In the genomic region with DNA sequence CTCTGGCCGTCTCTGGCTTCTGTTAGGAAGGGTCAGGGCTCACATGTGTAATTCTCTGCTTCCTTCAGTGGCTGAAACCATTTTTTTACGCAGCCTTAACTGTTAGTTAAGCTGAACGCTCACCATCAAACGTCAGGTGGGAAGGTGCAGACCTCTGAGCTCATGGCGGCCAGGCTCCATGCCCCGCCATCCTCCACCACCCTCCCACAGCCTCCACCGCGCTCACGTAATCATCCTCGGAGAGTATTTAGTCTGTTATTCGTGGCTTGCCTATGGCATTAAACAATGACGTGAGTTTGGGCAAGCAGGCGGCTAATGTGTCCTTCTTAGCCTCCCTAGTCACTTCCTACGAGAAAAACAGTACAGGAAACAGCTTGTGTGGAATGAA, we compare ENCODE assay signal across 8 mouse cellular contexts.
A peak's percentile ranks its signal among the peaks of the same experiment; 100 is the strongest.
DNase-seq lines count a peak whose midpoint lies in the region; ATAC-seq and TF ChIP-seq lines count a peak whose summit lies in the region.

No protein-coding gene starts in this region.

- peak overlapping the region; percentile 33 for H3K4me3 ChIP-seq in heart, embryonic 10.5 days
- peak overlapping the region; percentile 24 for H3K4me3 ChIP-seq in lung, embryonic 15.5 days
- no peak overlapping the region for H3K4me3 ChIP-seq in hindbrain, postnatal 0 days (ENCODE audit: low read length)
- H3K4me3 ChIP-seq in neural tube, embryonic 14.5 days (ENCODE audit: low read depth, low read length), result no peak overlapping the region

- peaks cover 77% of the 10 kb centered on the region for H3K4me1 ChIP-seq in heart, embryonic 10.5 days
- H3K4me1 ChIP-seq in lung, embryonic 15.5 days, result peaks cover 37% of the 10 kb centered on the region
- H3K4me1 ChIP-seq in hindbrain, postnatal 0 days (ENCODE audit: insufficient read depth, low read length), result peaks cover 6% of the 10 kb centered on the region; the same call in 1 of the 2 replicates
- 0 out of 2 replicates have a peak, but pooled peaks cover 5% of the 10 kb centered on the region for H3K4me1 ChIP-seq in neural tube, embryonic 14.5 days (ENCODE audit: control insufficient read depth, insufficient read depth, low read length)

- no peak for DNase-seq in heart, embryonic 10.5 days (ENCODE audit: low spot score)
- no peak for DNase-seq in heart, adult 18-20 months
- DNase-seq in lung, postnatal 36 days, result no peak
- DNase-seq in hindbrain, postnatal 0 days (ENCODE audit: low spot score), result no peak
- DNase-seq in c-Kit-positive CD71-positive TER-119-positive erythroid progenitor cells, embryonic 14.5 days (ENCODE audit: low spot score), result no peak

- 43% methylated on average over 14 of the region's 14 CpGs for WGBS in heart, embryonic 10.5 days
- WGBS in lung, embryonic 15.5 days, result 17% methylated on average over 14 of the region's 14 CpGs
- WGBS in hindbrain, postnatal 0 days, result 55% methylated on average over 14 of the region's 14 CpGs
- 55% methylated on average over 14 of the region's 14 CpGs for WGBS in neural tube, embryonic 14.5 days

- TF ChIP-seq CTCF in hindbrain, postnatal 0 days (IDR thresholded peaks at IDR 0.05; ENCODE audit: low read depth), result 0 out of 2 replicates have a peak, but pooled peaks have one; percentile 5

- no peak overlapping the region for H3K9ac ChIP-seq in lung, embryonic 15.5 days
- no peak overlapping the region for H3K9ac ChIP-seq in hindbrain, postnatal 0 days (replicated peaks; ENCODE audit: low read length)
- H3K9ac ChIP-seq in neural tube, embryonic 14.5 days (replicated peaks; ENCODE audit: low read depth, low read length), result no peak overlapping the region

- no peak for ATAC-seq in lung, embryonic 15.5 days (ENCODE audit: borderline replicate concordance, extremely low read depth, low FRiP score, low TSS enrichment)
- ATAC-seq in hindbrain, postnatal 0 days, result no peak; the same call in 1 of the 2 replicates
- 0 out of 2 replicates have a peak, but pooled peaks have one; percentile 3 for ATAC-seq in neural tube, embryonic 14.5 days (ENCODE audit: low read depth)
- no peak for ATAC-seq in megakaryocyte progenitor cell, adult 5-6 weeks (replicated peaks; ENCODE audit: poor library complexity)

- no peaks in the 10 kb centered on the region for H3K27me3 ChIP-seq in heart, embryonic 10.5 days (ENCODE audit: insufficient read depth, poor library complexity, severe bottlenecking)
- H3K27me3 ChIP-seq in lung, embryonic 15.5 days, result peaks cover 10% of the 10 kb centered on the region; the same call in 1 of the 2 replicates
- no peaks in the 10 kb centered on the region for H3K27me3 ChIP-seq in hindbrain, postnatal 0 days (ENCODE audit: insufficient read depth, low read length)
- H3K27me3 ChIP-seq in neural tube, embryonic 14.5 days (ENCODE audit: control insufficient read depth, insufficient read depth, low read length), result no peaks in the 10 kb centered on the region

- H3K9me3 ChIP-seq in heart, embryonic 10.5 days, result no peaks in the 10 kb centered on the region
- H3K9me3 ChIP-seq in lung, embryonic 15.5 days, result no peaks in the 10 kb centered on the region
- no peaks in the 10 kb centered on the region for H3K9me3 ChIP-seq in hindbrain, postnatal 0 days (ENCODE audit: low read length)
- H3K9me3 ChIP-seq in neural tube, embryonic 14.5 days (ENCODE audit: control insufficient read depth, low read length), result no peaks in the 10 kb centered on the region

- H3K4me2 ChIP-seq in lung, embryonic 15.5 days, result peak overlapping the region; percentile 58
- peak overlapping the region; percentile 41 for H3K4me2 ChIP-seq in hindbrain, postnatal 0 days (ENCODE audit: low read depth, low read length)
- H3K4me2 ChIP-seq in neural tube, embryonic 14.5 days (ENCODE audit: low read depth, low read length), result peak overlapping the region; percentile 15; the same call in 1 of the 2 replicates

- peaks cover 15% of the 10 kb centered on the region for H3K36me3 ChIP-seq in heart, embryonic 10.5 days
- H3K36me3 ChIP-seq in lung, embryonic 15.5 days, result no peaks in the 10 kb centered on the region
- H3K36me3 ChIP-seq in hindbrain, postnatal 0 days (ENCODE audit: insufficient read depth, low read length), result no peaks in the 10 kb centered on the region
- no peaks in the 10 kb centered on the region for H3K36me3 ChIP-seq in neural tube, embryonic 14.5 days (ENCODE audit: control insufficient read depth, insufficient read depth, low read length)

- H3K27ac ChIP-seq in heart, embryonic 10.5 days, result peak overlapping the region; percentile 86
- H3K27ac ChIP-seq in lung, embryonic 15.5 days, result no peak overlapping the region
- no peak overlapping the region for H3K27ac ChIP-seq in hindbrain, postnatal 0 days
- H3K27ac ChIP-seq in neural tube, embryonic 14.5 days (ENCODE audit: low read depth, low read length), result no peak overlapping the region

Comparison
In these comparisons a context has a peak if more than half of its experiments do, and no peak if none do; other contexts are left out.
1. H3K4me3 ChIP-seq: peak in heart, embryonic 10.5 days (single experiment) and lung, embryonic 15.5 days (single experiment); none in hindbrain, postnatal 0 days (single experiment) and neural tube, embryonic 14.5 days (single experiment).
2. Peak in every context shown above with its lines, with median percentiles within 50 percentile points of each other: H3K4me2 ChIP-seq.